Mouse (Mus musculus): ENCODE results near the gene Tmem164. TPM values are rescaled to one million over a fixed set of nuclear protein-coding genes. Genes with fewer than 3 reads are reported as not detected.

The Tmem164 gene
- polyA plus RNA-seq, 1 experiment, result 14.2 TPM

- no peaks in the 10 kb centered on the region for H3K79me3 ChIP-seq (ENCODE audit: low read depth)
Observed at GRCm38 (mm10) chrX:142755542-142755941, 74.3 kb downstream of the Tmem164 start.

GRCm38 (mm10) chrX:142760415-142760814 lies 79.2 kb downstream of the Tmem164 start:
- H3K36me3 ChIP-seq (ENCODE audit: control insufficient read depth, insufficient read depth), result no peaks in the 10 kb centered on the region
- H3K27me3 ChIP-seq (ENCODE audit: control insufficient read depth, insufficient read depth, insufficient read length), result no peaks in the 10 kb centered on the region
- H3K79me3 ChIP-seq (ENCODE audit: low read depth), result no peaks in the 10 kb centered on the region
- TF ChIP-seq MYOG (IDR thresholded peaks at IDR 0.05; ENCODE audit: control insufficient read depth, extremely low read depth, insufficient read length), result no peak
- TF ChIP-seq CEBPB (IDR thresholded peaks at IDR 0.05; ENCODE audit: low read depth), result no peak
- TF ChIP-seq MAX (IDR thresholded peaks at IDR 0.05), result no peak
- TF ChIP-seq USF1 (IDR thresholded peaks at IDR 0.05; ENCODE audit: low read depth), result no peak
- no peak for TF ChIP-seq MYOD1 (IDR thresholded peaks at IDR 0.05; ENCODE audit: control insufficient read depth, insufficient read length, low read depth)
- no peak for TF ChIP-seq CTCF (IDR thresholded peaks at IDR 0.05; ENCODE audit: control insufficient read depth, insufficient read depth, insufficient read length)
- TF ChIP-seq FOSL1 (IDR thresholded peaks at IDR 0.05; ENCODE audit: insufficient read depth, low read length, poor library complexity, severe bottlenecking), result no peak
- no peaks in the 10 kb centered on the region for H3K79me2 ChIP-seq (ENCODE audit: control insufficient read depth, insufficient read depth)
- H3K4me3 ChIP-seq (ENCODE audit: insufficient read depth, poor library complexity, severe bottlenecking), result no peak overlapping the region
- H3ac ChIP-seq (ENCODE audit: control insufficient read depth, insufficient read length, low read depth), result no peak overlapping the region

More at GRCm38 (mm10) chrX:142755542-142755941, 74.3 kb downstream of the Tmem164 start:
- H3K79me2 ChIP-seq (ENCODE audit: control insufficient read depth, insufficient read depth), result no peaks in the 10 kb centered on the region
- TF ChIP-seq MYOG (IDR thresholded peaks at IDR 0.05; ENCODE audit: control insufficient read depth, extremely low read depth, insufficient read length) (no peak), MAX (IDR thresholded peaks at IDR 0.05) (no peak), FOSL1 (IDR thresholded peaks at IDR 0.05; ENCODE audit: insufficient read depth, low read length, poor library complexity, severe bottlenecking) (no peak), USF1 (IDR thresholded peaks at IDR 0.05; ENCODE audit: low read depth) (no peak), MYOD1 (IDR thresholded peaks at IDR 0.05; ENCODE audit: control insufficient read depth, insufficient read length, low read depth) (no peak), CEBPB (IDR thresholded peaks at IDR 0.05; ENCODE audit: low read depth) (no peak), CTCF (IDR thresholded peaks at IDR 0.05; ENCODE audit: control insufficient read depth, insufficient read depth, insufficient read length) (no peak)
- H3K27me3 ChIP-seq (ENCODE audit: control insufficient read depth, insufficient read depth, insufficient read length), result no peaks in the 10 kb centered on the region
- H3K4me3 ChIP-seq (ENCODE audit: insufficient read depth, poor library complexity, severe bottlenecking), result no peak overlapping the region
- no peak overlapping the region for H3ac ChIP-seq (ENCODE audit: control insufficient read depth, insufficient read length, low read depth)
- H3K36me3 ChIP-seq (ENCODE audit: control insufficient read depth, insufficient read depth), result no peaks in the 10 kb centered on the region

DNA sequence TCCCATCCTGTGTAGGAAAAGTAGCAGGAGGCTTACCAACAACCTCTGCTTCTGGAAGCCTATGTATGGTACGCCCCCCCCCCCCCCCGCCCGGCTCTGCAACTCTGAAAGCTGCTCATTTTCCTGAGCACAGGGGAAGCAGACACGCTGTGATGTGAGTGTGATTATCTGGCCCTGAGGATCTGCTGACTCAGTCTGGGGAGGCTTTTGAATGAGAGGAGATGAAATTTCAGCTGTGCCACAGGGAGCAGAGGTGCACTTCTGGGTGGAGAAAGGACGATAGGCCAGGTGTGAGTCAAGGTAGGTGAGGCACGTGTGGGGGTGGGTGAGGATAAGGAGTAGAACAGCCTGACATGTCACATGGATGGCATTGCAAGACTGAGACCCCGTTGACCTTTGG lies 82.1 kb downstream of the Tmem164 start:
- H3K4me3 ChIP-seq (ENCODE audit: insufficient read depth, poor library complexity, severe bottlenecking), result no peak overlapping the region
- no peaks in the 10 kb centered on the region for H3K27me3 ChIP-seq (ENCODE audit: control insufficient read depth, insufficient read depth, insufficient read length)
- no peak overlapping the region for H3ac ChIP-seq (ENCODE audit: control insufficient read depth, insufficient read length, low read depth)
- H3K79me3 ChIP-seq (ENCODE audit: low read depth), result no peaks in the 10 kb centered on the region
- no peaks in the 10 kb centered on the region for H3K36me3 ChIP-seq (ENCODE audit: control insufficient read depth, insufficient read depth)
- TF ChIP-seq MYOG (IDR thresholded peaks at IDR 0.05; ENCODE audit: control insufficient read depth, extremely low read depth, insufficient read length) (no peak), MYOD1 (IDR thresholded peaks at IDR 0.05; ENCODE audit: control insufficient read depth, insufficient read length, low read depth) (no peak), CEBPB (IDR thresholded peaks at IDR 0.05; ENCODE audit: low read depth) (no peak), CTCF (IDR thresholded peaks at IDR 0.05; ENCODE audit: control insufficient read depth, insufficient read depth, insufficient read length) (no peak), MAX (IDR thresholded peaks at IDR 0.05) (no peak), USF1 (IDR thresholded peaks at IDR 0.05; ENCODE audit: low read depth) (no peak), FOSL1 (IDR thresholded peaks at IDR 0.05; ENCODE audit: insufficient read depth, low read length, poor library complexity, severe bottlenecking) (no peak)
- no peaks in the 10 kb centered on the region for H3K79me2 ChIP-seq (ENCODE audit: control insufficient read depth, insufficient read depth)

GRCm38 (mm10) chrX:142769698-142770097 lies 88.5 kb downstream of the Tmem164 start:
- no peak for TF ChIP-seq FOSL1 (IDR thresholded peaks at IDR 0.05; ENCODE audit: insufficient read depth, low read length, poor library complexity, severe bottlenecking)
- no peak for TF ChIP-seq MAX (IDR thresholded peaks at IDR 0.05)
- no peak for TF ChIP-seq MYOD1 (IDR thresholded peaks at IDR 0.05; ENCODE audit: control insufficient read depth, insufficient read length, low read depth)
- TF ChIP-seq MYOG (IDR thresholded peaks at IDR 0.05; ENCODE audit: control insufficient read depth, extremely low read depth, insufficient read length), result no peak
- TF ChIP-seq CTCF (IDR thresholded peaks at IDR 0.05; ENCODE audit: control insufficient read depth, insufficient read depth, insufficient read length), result no peak
- Histone ChIP-seq H3K79me2 (ENCODE audit: control insufficient read depth, insufficient read depth) (no peaks in the 10 kb centered on the region), H3ac (ENCODE audit: control insufficient read depth, insufficient read length, low read depth) (no peak overlapping the region)

GRCm38 (mm10) chrX:142773658-142774057 lies 92.5 kb downstream of the Tmem164 start:
- Histone ChIP-seq H3ac (ENCODE audit: control insufficient read depth, insufficient read length, low read depth) (no peak overlapping the region), H3K36me3 (ENCODE audit: control insufficient read depth, insufficient read depth) (peaks cover 6% of the 10 kb centered on the region), H3K79me2 (ENCODE audit: control insufficient read depth, insufficient read depth) (no peaks in the 10 kb centered on the region), H3K27me3 (ENCODE audit: control insufficient read depth, insufficient read depth, insufficient read length) (no peaks in the 10 kb centered on the region), H3K79me3 (ENCODE audit: low read depth) (no peaks in the 10 kb centered on the region), H3K4me3 (ENCODE audit: insufficient read depth, poor library complexity, severe bottlenecking) (no peak overlapping the region)
- TF ChIP-seq MYOG (IDR thresholded peaks at IDR 0.05; ENCODE audit: control insufficient read depth, extremely low read depth, insufficient read length) (no peak), MYOD1 (IDR thresholded peaks at IDR 0.05; ENCODE audit: control insufficient read depth, insufficient read length, low read depth) (no peak), USF1 (IDR thresholded peaks at IDR 0.05; ENCODE audit: low read depth) (no peak), MAX (IDR thresholded peaks at IDR 0.05) (no peak), CTCF (IDR thresholded peaks at IDR 0.05; ENCODE audit: control insufficient read depth, insufficient read depth, insufficient read length) (no peak), CEBPB (IDR thresholded peaks at IDR 0.05; ENCODE audit: low read depth) (no peak), FOSL1 (IDR thresholded peaks at IDR 0.05; ENCODE audit: insufficient read depth, low read length, poor library complexity, severe bottlenecking) (no peak)

More at GRCm38 (mm10) chrX:142769698-142770097, 88.5 kb downstream of the Tmem164 start:
- Histone ChIP-seq H3K79me3 (ENCODE audit: low read depth) (no peaks in the 10 kb centered on the region), H3K36me3 (ENCODE audit: control insufficient read depth, insufficient read depth) (peaks cover 2% of the 10 kb centered on the region), H3K4me3 (ENCODE audit: insufficient read depth, poor library complexity, severe bottlenecking) (no peak overlapping the region), H3K27me3 (ENCODE audit: control insufficient read depth, insufficient read depth, insufficient read length) (no peaks in the 10 kb centered on the region)

DNA sequence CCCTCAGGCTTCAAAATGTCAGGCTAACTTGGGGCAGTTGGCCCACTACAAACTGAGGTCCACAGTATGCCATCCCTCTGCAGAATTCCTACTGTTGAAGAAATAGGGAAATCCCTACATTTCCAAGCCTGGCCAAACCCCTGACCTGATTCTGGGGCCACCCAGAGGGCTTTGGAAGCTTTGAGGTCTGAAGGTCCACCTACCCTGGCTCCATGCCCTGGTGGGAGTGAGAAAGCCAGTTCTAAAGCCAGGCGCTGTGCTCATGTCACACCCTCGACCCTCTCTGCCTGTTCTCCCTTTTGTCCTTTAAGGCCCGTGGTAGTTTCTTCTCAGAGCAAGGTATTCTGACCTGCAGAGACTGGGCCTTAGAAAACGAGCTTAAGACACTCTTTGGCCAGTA lies 94.9 kb downstream of the Tmem164 start:
- Histone ChIP-seq H3K27me3 (ENCODE audit: control insufficient read depth, insufficient read depth, insufficient read length) (no peaks in the 10 kb centered on the region), H3K79me2 (ENCODE audit: control insufficient read depth, insufficient read depth) (no peaks in the 10 kb centered on the region), H3K4me3 (ENCODE audit: insufficient read depth, poor library complexity, severe bottlenecking) (no peak overlapping the region), H3K36me3 (ENCODE audit: control insufficient read depth, insufficient read depth) (peaks cover 6% of the 10 kb centered on the region), H3ac (ENCODE audit: control insufficient read depth, insufficient read length, low read depth) (no peak overlapping the region), H3K79me3 (ENCODE audit: low read depth) (no peaks in the 10 kb centered on the region)
- TF ChIP-seq CEBPB (IDR thresholded peaks at IDR 0.05; ENCODE audit: low read depth), result no peak
- no peak for TF ChIP-seq CTCF (IDR thresholded peaks at IDR 0.05; ENCODE audit: control insufficient read depth, insufficient read depth, insufficient read length)
- no peak for TF ChIP-seq MAX (IDR thresholded peaks at IDR 0.05)
